Mouse (Mus musculus) heart, embryonic 12.5 days (tissue): Measurements from ENCODE around the gene 2010111I01Rik. TPM values are rescaled to one million over a fixed set of nuclear protein-coding genes. Genes with fewer than 3 reads are reported as not detected.

Source experiments
- ATAC-seq: fragments of 200-750 bp; cut with Nextera tagmentation; 2 replicates; pipeline ENCODE4 v1.8.0; 2017; ENCODE audit warnings: moderate TSS enrichment, moderate library complexity; ENCODE audit not compliant: insufficient number of reproducible peaks, low FRiP score
- H3K27ac ChIP-seq: fragments of 300-500 bp; sonication (generic); 2 replicates; pipeline ENCODE4 v1.5.1; 2016; ENCODE audit warnings: mild to moderate bottlenecking, moderate library complexity; ENCODE audit not compliant: poor library complexity, severe bottlenecking
- H3K27me3 ChIP-seq: fragments of 300-500 bp; sonication (generic); replicated peaks from 2 replicates; pipeline ENCODE4 v1.6.1; 2016; ENCODE audit warnings: mild to moderate bottlenecking, moderate library complexity
- H3K36me3 ChIP-seq: fragments of 300-500 bp; sonication (generic); 2 replicates; pipeline ENCODE4 v1.6.1; 2016; ENCODE audit warnings: mild to moderate bottlenecking, moderate library complexity
- H3K4me1 ChIP-seq: fragments of 300-500 bp; sonication (generic); replicated peaks from 2 replicates; pipeline ENCODE4 v1.6.1; 2016; ENCODE audit warnings: mild to moderate bottlenecking
- H3K4me2 ChIP-seq: fragments of 300-500 bp; sonication (generic); 2 replicates; pipeline ENCODE4 v1.6.1; 2016; ENCODE audit warnings: mild to moderate bottlenecking, moderate library complexity
- H3K4me3 ChIP-seq: fragments of 300-500 bp; sonication (generic); 2 replicates; pipeline ENCODE4 v1.5.1; 2016; ENCODE audit warnings: mild to moderate bottlenecking
- H3K9ac ChIP-seq: fragments of 300-500 bp; sonication (generic); 2 replicates; pipeline ENCODE4 v1.6.1; 2016; ENCODE audit warnings: mild to moderate bottlenecking, moderate library complexity
- H3K9me3 ChIP-seq: fragments of 300-500 bp; sonication (generic); replicated peaks from 2 replicates; pipeline ENCODE4 v1.6.1; 2016; ENCODE audit warnings: mild to moderate bottlenecking, moderate library complexity
- WGBS: fragments of 180-500 bp; shearing (Covaris S2); methylation state at CpG from one replicate; pipeline ENCODE4 v1.1.7; 2016; 5-methylcytosine and 5-hydroxymethylcytosine counted together
- polyA plus RNA-seq: library from polyadenylated mRNA; unstranded; fragments of >200 nt; fragmentation: Nextera tagmentation; extraction: Ambion mirVana; gene quantifications from 2 replicates; pipeline ENCODE4 v1.2.1, GENCODE M21; 2016

The 2010111I01Rik gene
- polyA plus RNA-seq, 1 experiment from 2014 or later: 53.5 TPM

GRCm38 (mm10) chr13:63280344-63280743, 315.7 kb downstream of the 2010111I01Rik start:
- no peak overlapping the region for H3K4me3 ChIP-seq
- H3K27ac ChIP-seq: no peak overlapping the region
- no peaks in the 10 kb centered on the region for H3K9me3 ChIP-seq
- no peaks in the 10 kb centered on the region for H3K27me3 ChIP-seq
- WGBS: 23% methylated on average over 3 of the region's 3 CpGs
- H3K4me2 ChIP-seq: peak overlapping the region; percentile 30
- peaks cover 30% of the 10 kb centered on the region for H3K36me3 ChIP-seq
- peaks cover 65% of the 10 kb centered on the region for H3K4me1 ChIP-seq
- ATAC-seq: peak; percentile 56; the same call in 1 of the 2 replicates
- H3K9ac ChIP-seq: peak overlapping the region; percentile 20; the same call in 1 of the 2 replicates

GRCm38 (mm10) chr13:63281206-63281605, 316.5 kb downstream of the 2010111I01Rik start:
- no peaks in the 10 kb centered on the region for H3K27me3 ChIP-seq
- no peak overlapping the region for H3K4me2 ChIP-seq
- no peak overlapping the region for H3K9ac ChIP-seq
- whole genome bisulfite sequencing: 89% methylated on average over 8 of the region's 8 CpGs
- no peaks in the 10 kb centered on the region for H3K9me3 ChIP-seq
- H3K27ac ChIP-seq: no peak overlapping the region
- no peak for ATAC-seq
- H3K36me3 ChIP-seq: peaks cover 34% of the 10 kb centered on the region
- H3K4me3 ChIP-seq: no peak overlapping the region
- H3K4me1 ChIP-seq: peaks cover 65% of the 10 kb centered on the region

DNA sequence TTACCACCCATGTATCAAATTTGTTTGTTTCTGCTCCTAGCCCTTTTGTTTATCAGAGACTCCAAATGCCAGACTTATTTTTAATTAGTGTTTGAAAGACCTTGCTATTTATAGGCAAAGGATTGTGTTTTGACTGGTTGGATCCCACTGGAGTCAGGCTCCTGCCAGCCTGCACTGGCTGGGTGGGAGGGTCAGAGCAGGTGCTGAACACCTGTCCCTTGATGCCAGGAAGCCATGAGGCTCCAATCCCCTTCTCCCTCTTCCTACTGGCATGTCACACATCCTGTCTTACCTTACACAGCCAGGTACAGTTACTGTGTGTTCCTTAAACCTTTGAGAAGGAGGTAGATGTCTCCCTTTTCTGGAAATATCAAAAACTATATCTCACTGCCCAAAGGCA, 318.5 kb downstream of the 2010111I01Rik start:
- no peak overlapping the region for H3K27ac ChIP-seq
- peaks cover 59% of the 10 kb centered on the region for H3K4me1 ChIP-seq
- no peaks in the 10 kb centered on the region for H3K27me3 ChIP-seq
- no peak for ATAC-seq
- no peaks in the 10 kb centered on the region for H3K9me3 ChIP-seq
- H3K4me2 ChIP-seq: no peak overlapping the region
- H3K9ac ChIP-seq: no peak overlapping the region; the same call in 1 of the 2 replicates
- H3K36me3 ChIP-seq: peaks cover 54% of the 10 kb centered on the region
- H3K4me3 ChIP-seq: no peak overlapping the region

GRCm38 (mm10) chr13:63284748-63285147, 320.1 kb downstream of the 2010111I01Rik start:
- Histone ChIP-seq H3K9ac (no peak overlapping the region), H3K27ac (no peak overlapping the region), H3K36me3 (peaks cover 67% of the 10 kb centered on the region), H3K27me3 (no peaks in the 10 kb centered on the region), H3K4me2 (no peak overlapping the region), H3K4me3 (no peak overlapping the region), H3K9me3 (no peaks in the 10 kb centered on the region), H3K4me1 (peaks cover 44% of the 10 kb centered on the region)
- no peak for ATAC-seq
- 92% methylated on average over 3 of the region's 3 CpGs for WGBS

- peaks cover 26% of the 10 kb centered on the region for H3K4me1 ChIP-seq
- WGBS: 79% methylated on average over 11 of the region's 11 CpGs
- no peak for ATAC-seq
- H3K4me2 ChIP-seq: no peak overlapping the region
- no peak overlapping the region for H3K4me3 ChIP-seq
- H3K27me3 ChIP-seq: no peaks in the 10 kb centered on the region
- peaks cover 80% of the 10 kb centered on the region for H3K36me3 ChIP-seq
- no peak overlapping the region for H3K9ac ChIP-seq
- H3K27ac ChIP-seq: no peak overlapping the region; the same call in 1 of the 2 replicates
- H3K9me3 ChIP-seq: no peaks in the 10 kb centered on the region
Measured at GRCm38 (mm10) chr13:63286483-63287102, 321.9 kb downstream of the 2010111I01Rik start.

DNA sequence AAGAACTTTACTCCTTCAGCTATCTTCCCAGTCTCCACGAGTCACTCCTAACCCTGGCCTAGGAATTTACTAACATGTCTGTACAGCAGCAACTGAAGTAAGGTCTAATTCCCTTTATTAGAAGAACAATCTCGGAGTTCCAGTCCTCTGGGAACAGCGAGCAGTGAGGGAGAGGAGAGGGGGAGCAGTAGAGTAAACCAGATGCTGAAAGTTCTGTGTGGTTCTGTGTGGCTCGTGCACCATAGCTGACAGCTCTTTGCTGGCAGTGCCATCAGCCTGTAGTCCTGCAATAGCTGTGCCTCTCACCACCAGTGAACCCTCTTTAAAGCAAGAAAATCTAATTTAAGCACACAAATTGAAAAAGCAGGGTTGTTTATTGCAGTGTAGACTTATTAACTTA, 324.5 kb downstream of the 2010111I01Rik start:
- Histone ChIP-seq H3K9ac (no peak overlapping the region), H3K4me3 (no peak overlapping the region), H3K27ac (no peak overlapping the region), H3K9me3 (no peaks in the 10 kb centered on the region), H3K27me3 (no peaks in the 10 kb centered on the region), H3K36me3 (peaks cover 61% of the 10 kb centered on the region), H3K4me2 (no peak overlapping the region), H3K4me1 (peaks cover 33% of the 10 kb centered on the region)
- ATAC-seq: no peak
- WGBS: 69% methylated on average over 4 of the region's 4 CpGs

DNA sequence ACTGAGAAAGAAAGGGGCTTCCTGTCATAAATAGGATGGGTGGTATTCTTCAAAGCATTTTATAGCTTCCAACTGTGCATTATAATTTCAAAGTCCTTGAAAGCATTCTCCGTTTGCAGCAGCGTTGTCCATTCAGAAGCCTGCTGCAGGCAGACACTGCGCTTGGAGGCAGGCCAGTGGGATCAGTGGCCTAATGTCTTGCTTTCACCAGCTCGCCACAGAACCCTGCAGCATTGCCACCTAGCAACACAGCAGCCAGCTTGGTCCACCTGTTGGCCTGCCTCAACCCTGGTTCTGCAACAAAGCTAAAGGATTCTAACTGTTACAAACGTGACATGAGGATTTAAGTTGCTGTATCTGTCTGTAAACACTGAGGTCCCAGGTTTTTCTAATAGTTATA, 325.0 kb downstream of the 2010111I01Rik start:
- WGBS: 84% methylated on average over 5 of the region's 5 CpGs
- H3K4me1 ChIP-seq: peaks cover 38% of the 10 kb centered on the region
- H3K9me3 ChIP-seq: no peaks in the 10 kb centered on the region
- no peak for ATAC-seq
- H3K4me3 ChIP-seq: no peak overlapping the region
- H3K9ac ChIP-seq: no peak overlapping the region
- H3K27me3 ChIP-seq: no peaks in the 10 kb centered on the region
- no peak overlapping the region for H3K27ac ChIP-seq
- H3K36me3 ChIP-seq: peaks cover 60% of the 10 kb centered on the region
- H3K4me2 ChIP-seq: no peak overlapping the region

DNA sequence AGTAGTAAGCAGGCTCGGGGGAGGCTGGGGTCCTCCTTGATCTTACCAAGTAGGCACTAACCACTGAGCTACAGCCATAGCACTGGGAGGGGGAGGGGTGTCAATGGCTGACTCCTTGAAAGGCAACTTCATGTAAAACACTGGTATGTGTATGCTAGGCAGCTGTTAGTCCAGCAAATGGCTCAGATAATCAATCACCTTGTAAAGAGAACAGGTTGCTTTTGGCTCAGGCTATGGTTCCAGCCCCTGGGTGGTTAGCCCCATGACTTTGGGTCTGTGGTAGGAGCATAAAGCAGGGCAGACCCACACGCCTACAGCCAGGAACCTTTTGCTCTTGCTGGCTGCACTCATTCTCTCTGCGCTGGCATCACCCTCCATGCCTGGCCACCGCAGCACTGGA, 325.4 kb downstream of the 2010111I01Rik start:
- H3K27ac ChIP-seq: no peak overlapping the region
- H3K27me3 ChIP-seq: no peaks in the 10 kb centered on the region
- H3K4me2 ChIP-seq: no peak overlapping the region
- peaks cover 57% of the 10 kb centered on the region for H3K36me3 ChIP-seq
- no peak overlapping the region for H3K9ac ChIP-seq
- peaks cover 42% of the 10 kb centered on the region for H3K4me1 ChIP-seq
- no peaks in the 10 kb centered on the region for H3K9me3 ChIP-seq
- H3K4me3 ChIP-seq: no peak overlapping the region
- ATAC-seq: no peak
- 93% methylated on average over 4 of the region's 4 CpGs for WGBS

- no peaks in the 10 kb centered on the region for H3K9me3 ChIP-seq
- H3K27ac ChIP-seq: no peak overlapping the region
- no peak for ATAC-seq
- 87% methylated on average over 6 of the region's 6 CpGs for WGBS
- H3K4me2 ChIP-seq: no peak overlapping the region
- no peaks in the 10 kb centered on the region for H3K27me3 ChIP-seq
- no peak overlapping the region for H3K4me3 ChIP-seq
- peaks cover 59% of the 10 kb centered on the region for H3K36me3 ChIP-seq
- H3K4me1 ChIP-seq: peaks cover 41% of the 10 kb centered on the region
- no peak overlapping the region for H3K9ac ChIP-seq
Measured at GRCm38 (mm10) chr13:63291016-63291415, 326.3 kb downstream of the 2010111I01Rik start.

- no peak for ATAC-seq
- Histone ChIP-seq H3K36me3 (peaks cover 60% of the 10 kb centered on the region), H3K27ac (peak overlapping the region; percentile 75), H3K9me3 (no peaks in the 10 kb centered on the region), H3K9ac (0 out of 2 replicates have a peak overlapping the region, but pooled peaks have one; percentile 48), H3K4me2 (no peak overlapping the region), H3K4me3 (no peak overlapping the region), H3K27me3 (no peaks in the 10 kb centered on the region), H3K4me1 (peaks cover 30% of the 10 kb centered on the region)
- 46% methylated on average over 3 of the region's 3 CpGs for WGBS
Measured at GRCm38 (mm10) chr13:63293647-63294046, 329.0 kb downstream of the 2010111I01Rik start.

DNA sequence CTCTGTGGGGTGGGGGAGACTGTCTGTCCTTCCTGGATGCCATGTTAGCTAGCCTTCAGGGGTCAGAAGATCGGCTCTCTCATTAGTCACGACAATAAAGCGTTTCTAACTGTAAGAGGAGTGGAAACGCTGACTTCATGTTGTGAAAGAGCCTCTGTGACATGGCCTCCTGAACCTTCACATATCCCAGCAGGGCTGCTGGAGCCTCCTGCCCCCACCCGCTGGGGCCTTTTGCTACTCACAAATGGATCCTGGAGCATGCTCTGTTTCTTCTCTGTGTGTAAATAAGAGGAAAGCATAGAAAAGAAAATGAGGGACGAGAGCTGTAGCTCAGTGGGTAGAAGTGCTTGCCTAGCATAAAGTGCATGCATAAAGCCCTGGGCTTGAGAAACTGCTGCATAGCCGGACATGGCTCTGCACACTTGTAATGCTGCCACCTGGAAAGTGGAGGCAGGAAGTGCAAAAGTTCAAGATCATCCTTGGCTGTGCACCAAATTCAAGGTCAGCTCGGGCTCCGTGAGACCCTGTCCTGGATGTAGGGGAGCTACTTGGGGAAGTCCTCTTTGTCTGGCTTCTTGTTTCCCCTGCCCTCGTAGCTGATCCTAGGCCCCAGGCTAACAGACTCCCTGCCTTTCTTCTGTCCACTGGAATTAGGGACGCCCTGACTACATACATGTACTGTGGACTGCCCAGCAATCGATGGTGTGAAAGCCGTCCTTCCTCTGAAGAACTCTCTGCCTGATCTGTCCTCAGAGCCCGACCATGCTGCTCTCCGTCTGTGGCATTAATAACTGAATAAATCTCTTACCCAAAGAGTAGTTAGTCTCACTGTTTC, 329.9 kb downstream of the 2010111I01Rik start:
- Histone ChIP-seq H3K4me2 (no peak overlapping the region), H3K4me1 (peaks cover 30% of the 10 kb centered on the region), H3K27me3 (no peaks in the 10 kb centered on the region), H3K9ac (peak overlapping the region; percentile 48; the same call in 1 of the 2 replicates), H3K9me3 (no peaks in the 10 kb centered on the region), H3K4me3 (no peak overlapping the region), H3K27ac (peak overlapping the region; percentile 75), H3K36me3 (peaks cover 60% of the 10 kb centered on the region)
- ATAC-seq: peak; percentile 37; the same call in 1 of the 2 replicates
- 36% methylated on average over 15 of the region's 15 CpGs for WGBS
